Mouse (Mus musculus) brain, adult 10 weeks (tissue): ENCODE measurements around the gene Tspear. TPM values are rescaled to one million over a fixed set of nuclear protein-coding genes. Genes with fewer than 3 reads are reported as not detected.

Source experiments
- polyA plus RNA-seq: library from polyadenylated mRNA; stranded (reverse); fragments of 350-450 nt; fragmentation: Illumina TruSeq; extraction: RNeasy Lipid Tissue Mini Kit (QIAGEN cat#74804); gene quantifications from one replicate; pipeline ENCODE4 v1.2.3, GENCODE M21; 2015; ENCODE audit warnings: low read depth, low replicate concordance

Gene Tspear
- polyA plus RNA-seq = 0.58 TPM

GRCm38 (mm10) chr10:77685895-77686664 is at the start of gene Tspear:
Gene Tspear, plus strand, starts transcription at chr10:77686569.

GRCm38 (mm10) chr10:77690356-77690807 is 4.0 kb downstream of the Tspear start, which contains the start of gene Gm19402:
Gene Gm19402, minus strand, starts transcription at chr10:77690757.

GRCm38 (mm10) chr10:77697133-77697532 is 10.8 kb downstream of the Tspear start, which contains the start of gene Gm9508:
Gene Gm9508, minus strand, starts transcription at chr10:77697233.

GRCm38 (mm10) chr10:77706326-77706725 is 20.0 kb downstream of the Tspear start, which contains the start of gene Gm10272:
Gene Gm10272, plus strand, starts transcription at chr10:77706626.

GRCm38 (mm10) chr10:77711157-77711556 is 24.8 kb downstream of the Tspear start, which contains the start of gene Gm10024:
Gene Gm10024, plus strand, starts transcription at chr10:77711457.

GRCm38 (mm10) chr10:77715507-77715906 is 29.1 kb downstream of the Tspear start, which contains the start of gene Gm10142:
Gene Gm10142, plus strand, starts transcription at chr10:77715807.

GRCm38 (mm10) chr10:77720299-77720698 is 33.9 kb downstream of the Tspear start, which contains the start of gene Krtap12-1:
Gene Krtap12-1, plus strand, starts transcription at chr10:77720599.

GRCm38 (mm10) chr10:77726186-77726585 is 39.8 kb downstream of the Tspear start, which contains the start of gene Gm10100:
Gene Gm10100, plus strand, starts transcription at chr10:77726486.

GRCm38 (mm10) chr10:77741924-77742688 is 55.7 kb downstream of the Tspear start, which contains the start of gene Gm18596:
Gene Gm18596, minus strand, starts transcription at chr10:77742638.

GRCm38 (mm10) chr10:77751254-77751653 is 64.9 kb downstream of the Tspear start, which contains the start of gene Gm9736:
Gene Gm9736, minus strand, starts transcription at chr10:77751354.

GRCm38 (mm10) chr10:77759582-77759981 is 73.2 kb downstream of the Tspear start, which contains the start of gene Gm3233:
Gene Gm3233, minus strand, starts transcription at chr10:77759682.

GRCm38 (mm10) chr10:77771225-77771624 is 84.9 kb downstream of the Tspear start, which contains the start of gene Gm3238:
Gene Gm3238, minus strand, starts transcription at chr10:77771325.

GRCm38 (mm10) chr10:77776844-77777243 is 90.5 kb downstream of the Tspear start, which contains the start of gene Gm7138:
Gene Gm7138, minus strand, starts transcription at chr10:77776944.

GRCm38 (mm10) chr10:77782442-77782841 is 96.1 kb downstream of the Tspear start, which contains the start of gene Gm3250:
Gene Gm3250, minus strand, starts transcription at chr10:77782542.

GRCm38 (mm10) chr10:77787876-77788275 is 101.5 kb downstream of the Tspear start, which contains the start of gene Gm7137:
Gene Gm7137, minus strand, starts transcription at chr10:77788200.

GRCm38 (mm10) chr10:77794976-77795375 is 108.6 kb downstream of the Tspear start, which contains the start of gene Gm9639:
Gene Gm9639, minus strand, starts transcription at chr10:77795076.

GRCm38 (mm10) chr10:77798921-77799508 is 112.6 kb downstream of the Tspear start, which contains the start of gene Gm19668:
Gene Gm19668, minus strand, starts transcription at chr10:77799133.

GRCm38 (mm10) chr10:77811743-77812142 is 125.4 kb downstream of the Tspear start, which contains the start of gene Gm9507:
Gene Gm9507, minus strand, starts transcription at chr10:77811843.

GRCm38 (mm10) chr10:77814382-77814781 is 128.0 kb downstream of the Tspear start, which contains the start of gene Gm2696:
Gene Gm2696, plus strand, starts transcription at chr10:77814682.

GRCm38 (mm10) chr10:77826951-77827350 is 140.6 kb downstream of the Tspear start, which contains the start of gene Krtap10-4:
Gene Krtap10-4, minus strand, starts transcription at chr10:77827095.

GRCm38 (mm10) chr10:77835647-77836046 is 149.3 kb downstream of the Tspear start, which contains the start of gene Krtap10-10:
Gene Krtap10-10, plus strand, starts transcription at chr10:77835947.

GRCm38 (mm10) chr10:77846503-77846902 is 160.1 kb downstream of the Tspear start, which contains the start of gene Gm36176:
Gene Gm36176, plus strand, starts transcription at chr10:77846803.

